Mouse (Mus musculus): ENCODE data around the gene B3gat3.
"Not testable (repeated sequence)": the region's sequence is repeated elsewhere in the genome, so short reads cannot be mapped to it uniquely, and the experiment has no call there.

Gene B3gat3

DNA sequence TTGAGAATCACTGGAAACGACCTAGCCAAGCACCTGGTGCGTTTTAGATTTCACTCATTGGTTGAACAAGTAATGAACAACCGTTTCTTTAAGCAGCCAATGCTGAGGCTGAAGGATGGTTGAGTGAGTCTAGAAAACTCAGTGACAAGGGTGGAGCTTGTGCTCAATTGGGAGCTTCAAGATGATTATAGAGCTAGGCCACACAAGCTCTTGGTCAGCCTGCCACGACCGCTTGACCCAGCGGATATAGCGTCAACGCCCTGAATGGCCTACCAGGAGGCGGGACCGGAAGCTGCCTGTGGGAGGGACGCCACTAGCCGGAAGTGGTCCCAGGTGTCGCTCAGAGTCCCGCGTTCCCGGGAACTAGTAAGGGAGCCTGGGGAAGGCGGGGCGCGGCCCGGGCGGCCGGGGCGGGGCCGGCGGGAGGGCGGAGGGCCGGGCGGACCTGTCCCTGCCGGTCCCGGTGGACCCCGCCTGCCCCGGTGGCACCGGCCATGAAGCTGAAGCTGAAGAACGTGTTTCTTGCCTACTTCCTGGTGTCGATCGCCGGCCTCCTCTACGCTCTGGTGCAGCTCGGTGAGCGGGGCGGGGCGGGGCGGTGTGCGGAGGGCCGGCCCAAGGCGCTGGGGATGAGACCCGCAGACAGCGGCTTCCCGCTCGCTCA lies at the start of gene B3gat3:
B3gat3 (plus strand) TSS at position 302 of the 664 bp plus-strand sequence.
- peak; percentile 85 for DNase-seq

GRCm38 (mm10) chr19:8870381-8870780 lies 49.8 kb upstream of the B3gat3 start:
- DNase-seq: not testable (repeated sequence)

DNA sequence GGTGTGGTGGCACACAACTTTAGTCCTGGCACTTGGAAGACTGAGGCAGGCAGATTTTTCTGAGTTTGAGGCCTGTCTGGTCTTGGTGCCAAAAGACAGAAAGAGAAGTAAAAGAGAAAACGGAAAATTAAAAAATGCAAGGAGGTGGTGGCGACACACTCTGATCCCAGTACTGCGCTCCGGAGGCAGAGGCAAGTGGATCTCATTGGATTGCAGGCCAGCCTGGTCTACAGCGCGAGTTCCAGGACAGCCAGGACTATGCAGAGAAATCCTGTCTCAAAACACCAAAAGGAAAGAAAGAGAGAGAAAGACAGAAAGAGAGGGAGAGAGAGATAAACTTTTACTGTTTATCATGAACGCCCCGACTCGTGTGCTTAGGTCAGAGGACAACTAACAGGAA lies 49.3 kb upstream of the B3gat3 start:
- DNase-seq: no peak

GRCm38 (mm10) chr19:8871267-8872186 lies 48.6 kb upstream of the B3gat3 start, which contains the start of gene Ubxn1:
Ubxn1 (plus strand) TSS chr19:8871496.
- DNase-seq: peak; percentile 96

DNA sequence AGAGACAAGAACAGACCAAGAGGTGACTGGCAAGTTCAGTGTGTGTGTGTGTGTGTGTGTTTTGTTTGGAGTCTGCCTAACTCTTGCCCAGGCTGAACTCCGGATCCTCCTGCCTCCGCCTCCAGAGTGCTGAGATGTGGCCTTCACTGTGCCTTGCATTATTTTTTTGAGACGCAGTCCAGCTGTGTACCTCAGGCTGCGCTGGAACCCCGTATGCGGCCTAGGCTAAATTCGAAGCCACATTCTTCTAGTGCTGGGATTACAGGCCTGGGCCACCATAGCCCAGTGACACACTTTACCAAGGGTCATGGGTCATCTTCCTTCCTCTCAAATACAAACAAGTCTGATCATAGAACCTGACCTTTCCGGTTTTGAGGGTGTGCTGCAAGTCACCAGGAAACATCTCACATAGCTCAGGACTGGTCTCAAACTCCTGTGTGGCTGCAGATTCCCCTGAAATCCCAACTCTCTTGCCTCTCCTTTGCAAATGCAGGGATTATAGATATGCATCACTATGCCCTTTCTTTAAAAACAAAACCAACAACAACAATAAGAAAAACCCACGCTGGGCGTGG lies 47.8 kb upstream of the B3gat3 start:
- DNase-seq: no peak

DNA sequence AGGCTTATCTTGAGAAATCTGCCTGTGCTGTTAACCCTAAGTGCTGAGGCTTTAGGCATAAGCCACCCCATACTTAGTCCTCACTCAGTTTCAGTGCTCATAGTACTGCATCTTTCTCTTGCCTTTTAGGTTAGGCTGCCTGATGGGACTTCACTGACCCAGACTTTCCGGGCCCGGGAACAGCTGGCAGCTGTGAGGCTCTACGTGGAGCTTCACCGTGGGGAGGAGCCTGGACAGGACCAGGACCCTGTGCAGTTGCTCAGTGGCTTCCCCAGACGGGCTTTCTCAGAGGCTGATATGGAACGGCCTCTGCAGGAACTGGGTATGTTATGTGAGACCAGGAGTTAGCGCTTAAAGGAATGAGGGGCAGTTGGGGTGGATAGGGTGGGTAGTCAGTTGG lies 45.1 kb upstream of the B3gat3 start:
- DNase-seq: no peak

- DNase-seq: peak; percentile 93
Observed at GRCm38 (mm10) chr19:8880311-8881033, 39.7 kb upstream of the B3gat3 start, which contains the start of gene Uqcc3. Uqcc3 (minus strand) TSS chr19:8880923.

- no peak for DNase-seq
Observed at GRCm38 (mm10) chr19:8881034-8881392, 39.2 kb upstream of the B3gat3 start.

GRCm38 (mm10) chr19:8883616-8884015 lies 36.6 kb upstream of the B3gat3 start, which contains the start of the genes Lbhd1 and Gm49403:
Lbhd1 (plus strand) TSS chr19:8883732.
Gm49403 (plus strand) TSS chr19:8883930.
- DNase-seq: no peak

DNA sequence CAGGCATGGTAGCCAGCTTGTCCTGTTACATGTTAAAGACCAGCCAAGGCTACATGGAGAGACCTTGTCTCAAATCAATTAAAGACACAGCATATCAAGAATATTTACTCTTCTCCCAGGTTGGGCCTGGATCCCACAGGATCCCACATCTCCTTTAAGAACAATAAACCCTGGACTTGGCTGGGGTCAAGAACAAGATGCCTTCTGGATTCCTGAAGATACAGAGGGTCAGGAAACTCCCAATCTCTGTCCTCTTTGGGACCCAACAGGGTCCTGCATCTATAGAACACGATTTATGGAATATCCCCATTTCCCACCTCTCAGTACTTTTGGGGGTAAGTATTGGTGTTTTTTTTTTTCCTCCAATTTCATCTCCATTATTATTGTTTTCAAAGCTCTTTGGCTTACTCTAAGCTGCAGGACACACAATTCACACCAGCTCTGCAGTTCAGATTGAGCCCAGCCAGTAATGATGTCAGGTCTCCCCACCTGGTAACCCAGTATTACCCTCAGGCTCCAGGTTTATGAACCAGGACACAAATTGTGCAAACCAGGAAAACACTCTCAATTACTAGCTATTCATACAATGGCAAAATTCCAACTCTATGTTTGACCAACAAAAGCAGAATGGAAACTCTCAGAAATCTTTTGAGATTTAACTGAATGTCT lies 33.1 kb upstream of the B3gat3 start:
- no peak for DNase-seq

DNA sequence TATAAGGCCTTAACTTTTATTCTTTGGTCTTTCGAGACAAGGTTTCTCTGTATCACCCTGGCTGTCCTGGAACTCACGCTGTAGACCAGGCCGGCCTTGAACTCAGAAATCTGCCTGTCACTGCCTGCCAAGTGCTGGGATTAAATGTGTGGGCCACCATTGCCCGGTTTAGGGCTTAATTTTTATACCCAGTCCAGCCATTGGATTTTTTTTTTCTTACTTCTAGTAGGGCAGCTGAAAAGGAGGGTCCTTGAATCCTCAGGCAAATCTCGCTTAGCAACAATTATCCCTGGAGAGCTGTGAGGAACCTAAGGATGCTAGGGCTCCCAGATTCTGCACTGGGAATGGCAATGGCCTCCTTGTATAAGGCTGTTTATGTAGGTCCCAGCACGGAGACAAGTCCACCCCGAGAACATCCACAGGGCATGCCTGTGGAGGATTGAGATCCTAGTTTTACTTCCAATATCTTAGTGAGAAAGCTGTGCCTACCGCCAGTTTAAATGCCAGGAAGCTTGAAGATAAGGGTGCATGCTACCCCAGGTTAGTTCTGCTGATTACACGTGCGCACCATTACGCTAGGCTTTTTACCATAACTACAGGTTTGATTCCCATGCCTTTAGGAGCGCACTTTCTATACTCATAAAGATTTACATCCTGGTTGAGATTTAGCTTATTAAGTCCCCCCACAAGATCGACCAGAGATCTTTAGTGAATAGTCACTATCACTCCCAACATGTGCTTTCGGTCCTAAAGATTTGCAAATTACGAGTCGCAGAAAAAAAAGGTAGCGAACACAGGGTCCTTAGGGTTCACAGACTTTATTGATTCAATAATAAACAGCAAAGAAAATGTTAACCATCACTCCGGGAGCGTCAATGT lies 32.4 kb upstream of the B3gat3 start:
- no peak for DNase-seq

GRCm38 (mm10) chr19:8888511-8889385 lies 31.4 kb upstream of the B3gat3 start, which contains the start of the genes 1810009A15Rik and Gm49416:
1810009A15Rik (plus strand) TSS chr19:8888853.
Gm49416 (plus strand) TSS chr19:8888926.
- peak; percentile 95 for DNase-seq

DNA sequence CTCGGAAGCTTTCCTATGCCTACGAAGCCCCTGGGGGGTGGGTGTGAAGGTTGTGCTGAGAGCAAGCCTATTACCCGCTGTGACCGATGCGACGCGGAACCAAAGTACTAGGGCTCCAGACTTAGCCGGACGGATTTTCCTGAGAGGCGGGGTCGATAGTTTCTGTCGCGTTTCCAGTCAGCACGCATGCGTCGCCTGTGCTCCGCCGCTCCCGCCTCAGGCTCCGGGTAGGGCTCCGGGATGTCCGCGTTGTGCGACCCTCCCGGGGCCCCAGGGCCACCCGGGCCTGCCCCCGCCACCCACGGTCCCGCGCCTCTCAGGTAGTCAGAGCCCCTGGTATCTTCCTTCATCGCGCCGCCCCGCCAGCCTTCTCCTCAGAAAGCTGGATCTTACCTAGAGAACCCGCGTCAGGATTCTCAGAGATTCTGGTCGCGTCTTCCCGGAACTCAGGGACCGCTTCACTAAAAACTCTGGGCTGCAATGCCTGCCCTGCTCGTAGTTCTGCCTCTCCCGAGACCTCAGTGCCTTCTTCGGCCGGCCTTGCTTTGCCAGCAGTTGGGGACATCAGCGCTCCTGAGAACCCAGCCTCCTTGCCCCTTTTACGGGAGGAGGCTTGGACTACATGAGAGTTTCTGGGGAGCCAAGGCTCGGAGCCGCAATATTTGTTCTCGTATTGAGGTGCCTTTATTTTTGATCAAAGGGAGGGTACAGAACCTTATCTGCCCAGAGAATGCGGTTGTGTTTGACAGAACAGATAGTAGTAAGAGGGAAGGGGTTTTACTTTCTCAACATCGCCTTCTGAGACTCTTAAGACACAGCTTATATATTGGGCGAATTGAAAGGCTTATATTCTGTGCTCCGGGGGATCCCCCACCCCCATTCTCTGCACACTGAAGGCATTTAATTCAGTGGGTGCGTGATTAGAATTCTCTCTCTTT lies 27.1 kb upstream of the B3gat3 start, which contains the start of gene Ints5:
Ints5 (plus strand) TSS at position 177 of the 938 bp plus-strand sequence.
- peak; percentile 87 for DNase-seq

GRCm38 (mm10) chr19:8895397-8895960 lies 24.7 kb upstream of the B3gat3 start:
- DNase-seq: no peak

GRCm38 (mm10) chr19:8896231-8896630 lies 23.9 kb upstream of the B3gat3 start:
- DNase-seq: not testable (repeated sequence)

DNA sequence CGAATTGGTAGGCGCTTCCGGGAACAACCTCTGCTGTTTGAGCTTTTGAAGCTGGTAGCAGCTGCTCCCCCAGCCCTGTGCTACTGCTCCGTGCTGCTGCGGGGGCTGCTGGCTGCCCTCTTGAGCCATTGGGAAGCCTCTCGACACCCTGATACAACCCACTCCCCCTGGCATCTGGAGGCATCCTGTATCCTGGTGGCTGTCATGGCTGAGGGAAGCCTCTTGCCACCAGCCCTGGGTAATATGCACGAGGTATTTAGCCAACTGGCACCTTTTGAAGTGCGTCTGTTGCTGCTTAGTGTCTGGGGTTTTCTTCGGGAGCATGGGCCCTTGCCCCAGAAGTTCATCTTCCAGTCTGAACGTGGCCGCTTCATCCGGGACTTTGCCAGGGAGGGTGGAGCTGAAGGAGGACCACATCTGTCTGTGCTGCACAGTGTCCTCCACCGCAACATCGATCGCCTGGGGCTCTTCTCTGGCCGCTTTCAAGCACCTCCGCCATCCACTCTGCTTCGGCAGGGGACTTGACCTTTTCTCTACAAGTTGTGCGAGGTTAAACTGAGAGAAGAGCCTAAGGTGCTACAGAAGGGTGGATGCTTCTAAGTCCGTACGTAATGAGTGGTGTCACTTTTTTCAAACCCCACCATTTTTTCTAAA lies 22.8 kb upstream of the B3gat3 start:
- peak; percentile 15 for DNase-seq

DNA sequence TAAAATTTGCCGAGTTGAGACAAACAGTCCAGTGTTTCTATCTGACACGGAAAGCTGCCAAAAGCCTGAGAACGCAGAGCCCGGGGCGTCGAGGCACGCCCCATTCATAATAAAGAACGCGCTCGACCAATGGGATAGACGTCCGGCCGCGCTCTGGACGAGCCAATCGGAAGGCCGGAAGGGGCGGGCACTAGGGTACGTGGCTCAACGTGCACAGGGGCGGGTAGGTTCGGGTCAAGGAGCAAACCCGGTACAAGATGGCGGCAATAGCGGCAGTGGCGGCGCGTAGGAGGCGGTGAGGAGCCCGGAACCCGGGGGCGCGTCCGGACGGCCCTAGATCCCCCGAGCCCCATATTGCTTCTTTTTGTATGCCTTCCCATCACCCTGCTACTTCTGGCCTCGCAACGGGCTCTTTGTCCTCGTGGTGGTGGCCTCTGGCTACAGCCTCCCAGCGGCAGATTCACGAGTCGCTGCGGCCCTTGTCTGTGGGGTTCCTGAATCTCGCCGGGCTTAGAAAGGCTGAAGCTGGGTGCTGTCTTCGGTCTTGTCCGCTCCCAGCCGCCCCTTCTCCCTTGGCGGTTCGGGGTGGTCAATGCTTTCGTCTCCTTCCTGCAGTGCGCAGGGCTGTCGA lies 22.2 kb upstream of the B3gat3 start, which contains the start of gene Ganab:
Ganab (plus strand) TSS at position 207 of the 631 bp plus-strand sequence.
- peak; percentile 93 for DNase-seq

All from thymus, postnatal 25 days (tissue).